Mouse (Mus musculus): ENCODE measurements around the gene Padi4. TPM values are rescaled to one million over a fixed set of nuclear protein-coding genes. Genes with fewer than 3 reads are reported as not detected.

The Padi4 gene
- polyA plus RNA-seq, 1 experiment from 2014 or later, result 2.1 TPM

DNA sequence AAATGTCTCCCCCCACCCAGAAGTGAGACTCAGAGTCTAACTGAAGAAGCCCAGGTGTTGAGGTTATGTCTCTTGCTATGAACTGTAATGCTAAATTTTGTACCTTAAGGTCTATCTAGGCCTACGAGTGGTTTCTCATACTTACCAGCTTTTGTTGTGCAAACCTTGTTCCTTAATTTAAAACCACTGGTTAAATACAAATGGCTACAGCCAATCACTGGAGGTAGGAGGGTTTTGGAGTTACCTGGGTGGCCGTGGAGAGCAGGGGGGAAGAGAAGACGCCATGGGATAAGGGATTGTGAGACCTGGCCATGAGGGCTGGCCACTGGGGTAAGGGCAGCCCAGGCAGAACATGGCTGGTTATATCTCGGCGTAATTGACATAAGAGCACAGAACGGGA, 14.2 kb upstream of the Padi4 start:
- no peak overlapping the region for H3K4me3 ChIP-seq
- H3K9ac ChIP-seq, result no peak overlapping the region
- 86% methylated on average over 6 of the region's 6 CpGs for WGBS
- H3K4me1 ChIP-seq (replicated peaks), result peaks cover 13% of the 10 kb centered on the region; the same call in 1 of the 2 replicates
- peaks cover 9% of the 10 kb centered on the region; the same call in 1 of the 2 replicates for H3K9me3 ChIP-seq (replicated peaks)
- H3K27me3 ChIP-seq (replicated peaks), result 0 out of 2 replicates have a peak, but pooled peaks cover 7% of the 10 kb centered on the region
- no peak overlapping the region for H3K27ac ChIP-seq (ENCODE audit: poor library complexity, severe bottlenecking)
- no peak for ATAC-seq (ENCODE audit: insufficient number of reproducible peaks, low FRiP score)
- no peaks in the 10 kb centered on the region for H3K36me3 ChIP-seq
- no peak overlapping the region for H3K4me2 ChIP-seq

DNA sequence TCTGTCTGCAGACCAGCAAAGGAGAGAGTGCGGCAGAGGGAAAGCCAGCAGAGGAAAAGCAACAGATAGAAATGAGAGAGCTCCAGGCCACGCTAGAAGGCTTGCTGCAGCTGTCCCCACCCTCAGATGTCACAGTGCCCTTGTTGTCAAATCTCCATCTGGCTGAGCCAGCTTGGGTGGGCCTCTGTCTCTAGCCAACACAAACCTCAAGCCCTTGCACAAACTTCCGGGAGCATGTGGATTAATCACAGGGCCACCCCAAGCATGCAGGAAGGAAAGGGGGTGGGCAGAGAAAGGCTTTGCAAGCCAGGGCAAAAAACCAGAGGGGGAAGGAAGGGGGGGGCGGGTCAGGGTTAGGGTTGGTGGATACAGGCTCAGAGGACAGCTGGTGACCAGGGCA, 13.4 kb upstream of the Padi4 start:
- ATAC-seq (ENCODE audit: insufficient number of reproducible peaks, low FRiP score), result 0 out of 2 replicates have a peak, but pooled peaks have one; percentile 13
- H3K9ac ChIP-seq, result no peak overlapping the region
- no peak overlapping the region for H3K27ac ChIP-seq (ENCODE audit: poor library complexity, severe bottlenecking)
- no peak overlapping the region for H3K4me3 ChIP-seq
- WGBS, result 47% methylated on average over 4 of the region's 4 CpGs
- peaks cover 13% of the 10 kb centered on the region; the same call in 1 of the 2 replicates for H3K4me1 ChIP-seq (replicated peaks)
- no peaks in the 10 kb centered on the region for H3K27me3 ChIP-seq (replicated peaks)
- peaks cover 9% of the 10 kb centered on the region; the same call in 1 of the 2 replicates for H3K9me3 ChIP-seq (replicated peaks)
- H3K36me3 ChIP-seq, result no peaks in the 10 kb centered on the region
- H3K4me2 ChIP-seq, result no peak overlapping the region

- peaks cover 16% of the 10 kb centered on the region for H3K4me1 ChIP-seq (replicated peaks)
- no peak overlapping the region for H3K4me3 ChIP-seq
- H3K9ac ChIP-seq, result no peak overlapping the region
- no peak overlapping the region for H3K27ac ChIP-seq (ENCODE audit: poor library complexity, severe bottlenecking)
- no peak for ATAC-seq (ENCODE audit: insufficient number of reproducible peaks, low FRiP score)
- no peaks in the 10 kb centered on the region for H3K36me3 ChIP-seq
- H3K4me2 ChIP-seq, result no peak overlapping the region
- peaks cover 11% of the 10 kb centered on the region for H3K9me3 ChIP-seq (replicated peaks)
- WGBS, result 89% methylated on average over 5 of the region's 5 CpGs
- H3K27me3 ChIP-seq (replicated peaks), result no peaks in the 10 kb centered on the region
Observed at GRCm38 (mm10) chr4:140785217-140785616, 11.2 kb upstream of the Padi4 start.

DNA sequence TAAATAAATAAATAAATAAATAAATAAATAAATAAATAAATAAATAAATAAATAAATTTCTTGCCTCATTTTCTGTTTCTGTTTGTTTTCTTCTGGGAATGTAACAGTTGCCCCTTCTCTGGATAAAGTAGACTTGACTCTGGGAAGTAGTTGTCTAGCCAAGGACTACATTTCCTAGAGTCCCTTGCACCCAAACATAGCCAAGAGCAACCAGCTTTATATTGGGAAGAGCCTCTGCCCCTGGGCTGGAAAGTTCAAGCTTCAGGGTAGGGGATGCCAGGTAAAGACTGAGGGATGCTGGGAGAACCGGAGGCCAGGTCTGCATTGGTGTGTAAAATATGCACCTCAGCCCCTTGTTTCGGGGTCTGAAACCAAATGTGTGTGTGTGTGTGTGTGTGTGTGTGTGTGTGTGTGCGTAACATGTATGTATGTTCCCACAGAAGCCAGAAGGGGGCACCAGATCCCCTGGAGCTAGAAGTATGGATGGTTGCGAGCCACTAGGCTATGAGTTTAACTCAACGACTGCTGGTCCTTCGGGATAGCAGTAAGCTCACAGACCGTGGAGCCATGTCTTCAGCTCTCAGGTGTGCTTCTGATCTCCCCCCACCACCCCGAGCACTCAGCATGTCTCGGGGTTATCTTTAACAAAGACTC, 10.4 kb upstream of the Padi4 start:
- peaks cover 18% of the 10 kb centered on the region for H3K4me1 ChIP-seq (replicated peaks)
- H3K9ac ChIP-seq, result no peak overlapping the region
- no peaks in the 10 kb centered on the region for H3K27me3 ChIP-seq (replicated peaks)
- peaks cover 15% of the 10 kb centered on the region for H3K9me3 ChIP-seq (replicated peaks)
- ATAC-seq (ENCODE audit: insufficient number of reproducible peaks, low FRiP score), result no peak
- no peak overlapping the region for H3K4me2 ChIP-seq
- no peak overlapping the region for H3K4me3 ChIP-seq
- no peaks in the 10 kb centered on the region for H3K36me3 ChIP-seq
- H3K27ac ChIP-seq (ENCODE audit: poor library complexity, severe bottlenecking), result no peak overlapping the region
- 91% methylated on average over 9 of the region's 9 CpGs for WGBS

DNA sequence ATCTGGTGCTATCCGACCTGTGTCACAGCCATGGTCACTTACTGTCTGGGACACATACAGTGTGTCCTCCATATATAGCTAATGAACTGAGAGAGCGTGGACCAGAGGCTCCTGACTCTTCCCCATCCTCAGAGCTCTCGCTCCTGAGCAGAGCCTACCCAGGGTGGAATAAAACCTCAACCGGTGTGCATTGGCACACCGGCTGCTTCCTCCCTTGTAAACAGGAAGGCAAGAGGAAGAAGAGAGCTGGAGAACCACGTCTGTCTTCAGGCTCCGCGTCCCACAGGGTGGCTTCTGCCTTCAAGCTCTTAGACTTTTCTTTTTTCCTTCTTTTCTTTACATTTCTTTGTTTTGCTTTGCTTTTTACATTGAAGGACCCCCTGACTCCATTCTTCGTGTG, 8.8 kb upstream of the Padi4 start:
- H3K27me3 ChIP-seq (replicated peaks), result no peaks in the 10 kb centered on the region
- no peak overlapping the region for H3K4me2 ChIP-seq
- H3K9me3 ChIP-seq (replicated peaks), result peaks cover 15% of the 10 kb centered on the region
- H3K9ac ChIP-seq, result no peak overlapping the region
- 85% methylated on average over 9 of the region's 9 CpGs for WGBS
- H3K27ac ChIP-seq (ENCODE audit: poor library complexity, severe bottlenecking), result no peak overlapping the region
- peaks cover 21% of the 10 kb centered on the region for H3K4me1 ChIP-seq (replicated peaks)
- ATAC-seq (ENCODE audit: insufficient number of reproducible peaks, low FRiP score), result no peak
- H3K36me3 ChIP-seq, result no peaks in the 10 kb centered on the region
- no peak overlapping the region for H3K4me3 ChIP-seq

DNA sequence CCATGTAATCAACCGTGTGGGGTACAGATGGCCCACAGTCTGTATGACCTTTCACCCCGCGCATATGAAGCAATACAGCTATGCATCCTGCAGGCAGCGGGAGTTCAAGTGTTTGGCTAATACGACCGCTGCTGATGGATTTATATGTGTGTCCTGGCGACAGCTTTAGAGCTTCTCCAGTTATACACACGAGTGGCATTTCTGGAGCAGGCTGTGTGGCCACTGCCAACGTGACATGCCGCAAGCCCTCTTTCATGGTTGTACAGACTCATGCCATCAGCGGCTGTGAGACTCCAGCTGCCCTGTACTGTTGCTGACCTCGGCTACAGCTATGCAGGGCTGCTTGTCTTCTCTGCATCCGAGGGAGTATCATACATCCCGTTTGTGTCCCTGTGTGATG, 6.5 kb upstream of the Padi4 start:
- H3K27ac ChIP-seq (ENCODE audit: poor library complexity, severe bottlenecking), result peak overlapping the region; percentile 47
- WGBS, result 75% methylated on average over 14 of the region's 14 CpGs
- H3K36me3 ChIP-seq, result no peaks in the 10 kb centered on the region
- H3K4me2 ChIP-seq, result no peak overlapping the region
- ATAC-seq (ENCODE audit: insufficient number of reproducible peaks, low FRiP score), result no peak
- H3K27me3 ChIP-seq (replicated peaks), result no peaks in the 10 kb centered on the region
- H3K9me3 ChIP-seq (replicated peaks), result peaks cover 6% of the 10 kb centered on the region
- no peak overlapping the region for H3K4me3 ChIP-seq
- no peak overlapping the region for H3K9ac ChIP-seq
- H3K4me1 ChIP-seq (replicated peaks), result peaks cover 15% of the 10 kb centered on the region

GRCm38 (mm10) chr4:140779803-140780397, 5.9 kb upstream of the Padi4 start:
- peak overlapping the region; percentile 47; the same call in 1 of the 2 replicates for H3K27ac ChIP-seq (ENCODE audit: poor library complexity, severe bottlenecking)
- peak overlapping the region; percentile 14; the same call in 1 of the 2 replicates for H3K4me2 ChIP-seq
- H3K27me3 ChIP-seq (replicated peaks), result no peaks in the 10 kb centered on the region
- H3K4me3 ChIP-seq, result no peak overlapping the region
- H3K4me1 ChIP-seq (replicated peaks), result peaks cover 15% of the 10 kb centered on the region
- peaks cover 6% of the 10 kb centered on the region for H3K9me3 ChIP-seq (replicated peaks)
- WGBS, result 10% methylated on average over 19 of the region's 19 CpGs
- H3K36me3 ChIP-seq, result no peaks in the 10 kb centered on the region
- peak; percentile 60 for ATAC-seq (ENCODE audit: insufficient number of reproducible peaks, low FRiP score)
- no peak overlapping the region for H3K9ac ChIP-seq

DNA sequence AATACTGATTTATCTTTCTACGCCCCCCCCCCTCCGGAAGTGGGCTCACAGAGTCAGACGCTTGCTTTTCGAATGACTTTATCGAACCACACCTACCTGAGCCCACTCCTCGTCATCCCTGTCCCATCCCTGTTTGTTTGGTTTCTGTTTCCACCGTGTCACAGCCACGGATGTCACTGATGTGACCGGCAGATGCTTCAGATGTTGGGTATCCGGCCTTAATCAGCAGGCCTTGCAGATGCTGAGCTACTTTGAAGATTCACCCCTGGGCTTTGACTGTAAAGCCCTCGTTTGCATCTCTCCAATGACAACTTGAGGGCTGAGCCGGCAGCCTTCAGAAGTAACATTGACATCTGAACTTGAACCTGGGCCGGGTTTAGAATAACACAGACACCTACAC, 2.6 kb upstream of the Padi4 start:
- Histone ChIP-seq H3K27ac (ENCODE audit: poor library complexity, severe bottlenecking) (no peak overlapping the region), H3K4me3 (no peak overlapping the region), H3K4me2 (no peak overlapping the region), H3K9ac (no peak overlapping the region), H3K27me3 (replicated peaks) (no peaks in the 10 kb centered on the region), H3K36me3 (no peaks in the 10 kb centered on the region), H3K9me3 (replicated peaks) (peaks cover 4% of the 10 kb centered on the region; the same call in 1 of the 2 replicates), H3K4me1 (replicated peaks) (peaks cover 15% of the 10 kb centered on the region)
- WGBS, result 70% methylated on average over 13 of the region's 13 CpGs
- no peak for ATAC-seq (ENCODE audit: insufficient number of reproducible peaks, low FRiP score)

GRCm38 (mm10) chr4:140775876-140776275, 1.8 kb upstream of the Padi4 start:
- no peaks in the 10 kb centered on the region for H3K36me3 ChIP-seq
- H3K27ac ChIP-seq (ENCODE audit: poor library complexity, severe bottlenecking), result no peak overlapping the region
- H3K27me3 ChIP-seq (replicated peaks), result no peaks in the 10 kb centered on the region
- H3K4me3 ChIP-seq, result no peak overlapping the region
- peaks cover 17% of the 10 kb centered on the region for H3K4me1 ChIP-seq (replicated peaks)
- no peak overlapping the region for H3K9ac ChIP-seq
- 68% methylated on average over 10 of the region's 10 CpGs for WGBS
- ATAC-seq (ENCODE audit: insufficient number of reproducible peaks, low FRiP score), result no peak
- H3K4me2 ChIP-seq, result no peak overlapping the region
- H3K9me3 ChIP-seq (replicated peaks), result peaks cover 4% of the 10 kb centered on the region; the same call in 1 of the 2 replicates

DNA sequence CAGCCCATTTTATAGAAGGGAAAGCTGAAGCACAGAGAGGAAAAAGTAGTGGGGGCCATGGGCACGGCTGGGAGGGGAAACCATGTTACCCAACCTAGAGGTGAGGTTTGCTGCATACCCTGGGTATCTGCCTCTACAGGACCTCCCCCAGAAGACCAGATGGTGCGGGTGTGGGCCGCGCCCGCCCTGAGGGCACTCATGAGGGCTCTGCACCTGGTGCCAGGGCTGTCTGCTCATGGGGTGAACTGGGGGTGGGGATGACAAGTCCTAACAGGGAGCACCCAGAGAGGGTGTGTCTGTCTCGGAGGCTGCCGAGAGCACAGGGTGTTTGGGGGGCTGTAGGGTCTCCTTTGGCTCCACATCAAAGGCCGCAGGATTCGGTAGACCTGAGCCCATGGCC, 857 bp upstream of the Padi4 start:
- WGBS, result 86% methylated on average over 9 of the region's 9 CpGs

DNA sequence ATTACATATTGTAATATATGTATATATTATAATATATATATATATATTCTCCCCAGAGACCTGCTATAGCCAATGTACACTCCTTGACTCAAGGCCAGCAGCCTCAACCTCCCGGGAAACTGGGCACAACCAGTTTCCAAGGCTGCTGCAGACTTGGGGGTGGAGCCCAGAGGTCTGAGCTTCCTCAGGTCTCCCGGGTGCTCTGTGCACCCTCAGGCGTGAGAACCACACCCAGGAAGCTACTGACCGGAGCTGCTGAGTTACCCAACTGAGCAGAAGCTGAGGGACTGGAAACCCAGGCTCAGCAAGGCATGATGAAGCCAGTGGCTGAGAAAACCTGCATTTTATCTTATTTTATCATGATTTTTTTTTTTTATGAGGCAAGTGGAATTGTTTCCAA, 2.9 kb downstream of the Padi4 start:
- H3K4me3 ChIP-seq, result no peak overlapping the region
- H3K9ac ChIP-seq, result no peak overlapping the region
- no peak for ATAC-seq (ENCODE audit: insufficient number of reproducible peaks, low FRiP score)
- no peaks in the 10 kb centered on the region for H3K36me3 ChIP-seq
- no peak overlapping the region for H3K4me2 ChIP-seq
- 0 out of 2 replicates have a peak, but pooled peaks cover 9% of the 10 kb centered on the region for H3K4me1 ChIP-seq (replicated peaks)
- no peak overlapping the region for H3K27ac ChIP-seq (ENCODE audit: poor library complexity, severe bottlenecking)
- no peaks in the 10 kb centered on the region for H3K9me3 ChIP-seq (replicated peaks)
- no peaks in the 10 kb centered on the region; the same call in 1 of the 2 replicates for H3K27me3 ChIP-seq (replicated peaks)
- 38% methylated on average over 4 of the region's 4 CpGs for WGBS

More for the DNA sequence above, 857 bp upstream of the Padi4 start:
- Histone ChIP-seq H3K4me3 (no peak overlapping the region), H3K27me3 (replicated peaks) (no peaks in the 10 kb centered on the region), H3K9me3 (replicated peaks) (peaks cover under 1% of the 10 kb centered on the region; the same call in 1 of the 2 replicates), H3K9ac (no peak overlapping the region), H3K4me2 (no peak overlapping the region), H3K4me1 (replicated peaks) (peaks cover 16% of the 10 kb centered on the region; the same call in 1 of the 2 replicates), H3K36me3 (no peaks in the 10 kb centered on the region), H3K27ac (ENCODE audit: poor library complexity, severe bottlenecking) (no peak overlapping the region)
- ATAC-seq (ENCODE audit: insufficient number of reproducible peaks, low FRiP score), result no peak

All from heart, embryonic 12.5 days (tissue).